28 mouse cellular contexts compared by ENCODE assay signal in genomic region chr17:48325093-48325492, GRCm38 (mm10). TPM values are rescaled to one million over a fixed set of nuclear protein-coding genes. Genes with fewer than 3 reads are reported as not detected.
"Had no signal": no experiment of that assay in that cellular context is flagged by ENCODE, and none has a peak within 500 bp of the region (broad histone marks: within the 10 kb centered on the region; RNA-seq: fewer than 3 reads in every experiment).

No protein-coding gene starts in this region.

- H3K9ac ChIP-seq: heart, embryonic 12.5 days; hindbrain, embryonic 12.5 days; hindbrain, embryonic 14.5 days; intestine, embryonic 15.5 days; limb, embryonic 12.5 days; liver, embryonic 12.5 days had no signal

- H3K27me3 ChIP-seq: heart, embryonic 12.5 days; hindbrain, embryonic 12.5 days; intestine, embryonic 15.5 days; limb, embryonic 12.5 days had no signal

- H3K27ac ChIP-seq: heart, embryonic 10.5 days; hindbrain, embryonic 10.5 days; hindbrain, embryonic 12.5 days; hindbrain, embryonic 14.5 days; intestine, embryonic 15.5 days; layer of hippocampus, adult 2 months; limb, embryonic 10.5 days; limb, embryonic 12.5 days; liver, embryonic 12.5 days had no signal

- DNase-seq: gastrocnemius, postnatal 14 days; gastrocnemius, postnatal 36 days; heart, adult 18-20 months; heart, postnatal 10 days; heart, postnatal 4 days; kidney, adult 18-20 months; kidney, adult 8-10 months; kidney, postnatal 10 days; kidney, postnatal 4 days had no signal

- H3K36me3 ChIP-seq: heart, embryonic 10.5 days; heart, embryonic 12.5 days; hindbrain, embryonic 10.5 days; hindbrain, embryonic 12.5 days; intestine, embryonic 15.5 days; limb, embryonic 10.5 days; limb, embryonic 12.5 days; liver, embryonic 12.5 days had no signal

- H3K9me3 ChIP-seq: heart, embryonic 10.5 days; heart, embryonic 12.5 days; hindbrain, embryonic 12.5 days; intestine, embryonic 15.5 days; limb, embryonic 10.5 days; limb, embryonic 12.5 days; liver, embryonic 12.5 days had no signal

- H3K4me1 ChIP-seq: heart, embryonic 12.5 days; hindbrain, embryonic 10.5 days; hindbrain, embryonic 12.5 days; intestine, embryonic 15.5 days; limb, embryonic 12.5 days had no signal

- H3K4me3 ChIP-seq: heart, embryonic 10.5 days; heart, embryonic 12.5 days; hindbrain, embryonic 10.5 days; hindbrain, embryonic 12.5 days; intestine, embryonic 15.5 days; layer of hippocampus, adult 2 months; left cerebral cortex, adult 2 months; limb, embryonic 10.5 days; limb, embryonic 12.5 days; liver, embryonic 12.5 days had no signal

- ATAC-seq: hindbrain, embryonic 16.5 days; intestine, embryonic 15.5 days; intestine, postnatal 0 days; liver, embryonic 12.5 days had no signal

- H3K4me2 ChIP-seq: heart, embryonic 12.5 days; hindbrain, embryonic 12.5 days; hindbrain, embryonic 14.5 days; intestine, embryonic 15.5 days; limb, embryonic 12.5 days; liver, embryonic 12.5 days had no signal

RNA-seq across cellular contexts. Expression of gene B430306N03Rik, which starts 9.2 kb away (rescaled TPM):
- total RNA-seq: gastrocnemius, adult 8-10 months; layer of hippocampus, adult 2 months; layer of hippocampus, postnatal 10 days had no signal
- polyA plus RNA-seq: hindbrain, embryonic 12.5 days; limb, embryonic 10.5 days had no signal

RNA-seq across cellular contexts. Expression of gene Trem2, which starts 21.1 kb away (rescaled TPM):
- polyA plus RNA-seq: inflammation-experienced regulatory T-cells, adult 6 months had no signal

RNA-seq across cellular contexts. Expression of gene Treml2, which starts 25.8 kb away (rescaled TPM):
- polyA plus RNA-seq: hindbrain, embryonic 16.5 days; intestine, postnatal 0 days; kidney, embryonic 14.5 days had no signal

RNA-seq across cellular contexts. Expression of gene Treml1, which starts 34.6 kb away (rescaled TPM):
- total RNA-seq: gastrocnemius, adult 8-10 months; gastrocnemius, postnatal 14 days; gastrocnemius, postnatal 36 days; layer of hippocampus, adult 2 months; layer of hippocampus, postnatal 10 days; layer of hippocampus, postnatal 25 days; liver, adult 2 months had no signal
- polyA plus RNA-seq: inflammation-experienced regulatory T-cells, adult 6 months had no signal
